Mouse (Mus musculus) MEL (cell line): ENCODE data around the gene Gm26920.

ENCODE experiments used
- CTCF ChIP-seq, 3 experiments: IDR thresholded peaks in 2 of 3; conservative IDR thresholded peaks in 1 of 3; 2 replicates each; pipeline ENCODE4 v1.5.1; 2011 to 2012; ENCODE audit warnings: low read length in 3 of 3, low read depth in 2 of 3, mild to moderate bottlenecking in 2 of 3, improper control_type of control experiment in 1 of 3, inconsistent platforms in 1 of 3, mixed read lengths in 1 of 3, moderate library complexity in 1 of 3; ENCODE audit not compliant: control insufficient read depth in 1 of 3, insufficient read depth in 1 of 3, poor library complexity in 1 of 3, severe bottlenecking in 1 of 3
- E2F4 ChIP-seq: IDR thresholded peaks from 2 replicates; pipeline ENCODE4 v1.6.1; 2011; ENCODE audit warnings: low read depth, low read length, improper control_type of control experiment, borderline replicate concordance
- EP300 ChIP-seq, 2 experiments: IDR thresholded peaks; 2 replicates each; pipeline ENCODE4 v1.6.1; 2011; ENCODE audit warnings: improper control_type of control experiment in 2 of 2, low read length in 2 of 2, low read depth in 1 of 2, mild to moderate bottlenecking in 1 of 2
- HCFC1 ChIP-seq: IDR thresholded peaks from 2 replicates; pipeline ENCODE4 v1.6.1; 2012; ENCODE audit warnings: low read depth, mild to moderate bottlenecking, inconsistent platforms, low read length, improper control_type of control experiment, moderate library complexity
- POLR2A ChIP-seq, 2 experiments: IDR thresholded peaks; 2 replicates each; pipeline ENCODE4 v1.6.1; 2011 to 2012; ENCODE audit warnings: low read length in 2 of 2, mild to moderate bottlenecking in 2 of 2, control low read depth in 1 of 2, improper control_type of control experiment in 1 of 2, low read depth in 1 of 2, moderate library complexity in 1 of 2; ENCODE audit not compliant: control insufficient read depth in 1 of 2, insufficient read depth in 1 of 2, poor library complexity in 1 of 2
- RAD21 ChIP-seq: IDR thresholded peaks from 2 replicates; pipeline ENCODE4 v1.6.1; 2011; ENCODE audit warnings: mild to moderate bottlenecking, low read depth, low read length, improper control_type of control experiment
- RCOR1 ChIP-seq: IDR thresholded peaks from 2 replicates; pipeline ENCODE4 v1.6.1; 2012; ENCODE audit warnings: low read depth, mild to moderate bottlenecking, inconsistent platforms, low read length, improper control_type of control experiment
- UBTF ChIP-seq: IDR thresholded peaks from 2 replicates; pipeline ENCODE4 v1.6.1; 2012; ENCODE audit warnings: low read depth, mild to moderate bottlenecking, inconsistent platforms, low read length, improper control_type of control experiment, moderate library complexity, borderline replicate concordance; ENCODE audit not compliant: insufficient read depth

DNA sequence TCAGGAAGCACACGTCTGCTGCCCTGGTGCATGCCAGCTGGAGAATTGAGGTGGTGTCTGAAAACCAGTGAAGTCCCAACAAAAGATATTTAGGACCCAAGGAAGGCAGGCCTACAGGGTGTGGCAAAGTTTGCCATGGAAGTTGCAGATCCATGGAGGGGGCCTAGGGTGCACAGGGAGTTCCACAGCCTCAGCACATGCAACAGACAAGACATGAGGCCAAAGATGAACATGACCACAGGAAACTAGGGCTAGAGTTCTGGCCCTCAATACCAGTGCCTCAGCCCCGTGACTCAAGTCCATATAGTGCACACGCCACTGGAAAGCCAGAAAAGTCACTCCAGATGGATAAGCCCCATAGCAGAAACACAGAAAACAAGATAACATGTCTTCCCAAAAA is 61.6 kb downstream of the Gm26920 start:
- TF ChIP-seq CTCF (IDR thresholded peaks at IDR 0.05 in 2 of 3, conservative IDR thresholded peaks at IDR 0.05 in 1 of 3; ENCODE audit: control insufficient read depth in 1 of 3, insufficient read depth in 1 of 3, low read depth in 2 of 3, low read length in 3 of 3, poor library complexity in 1 of 3, severe bottlenecking in 1 of 3) (no peak), POLR2A (IDR thresholded peaks at IDR 0.05; ENCODE audit: control insufficient read depth in 1 of 2, insufficient read depth in 1 of 2, low read depth in 1 of 2, low read length in 2 of 2, poor library complexity in 1 of 2) (no peak), E2F4 (no peak), HCFC1 (no peak), EP300 (IDR thresholded peaks at IDR 0.05; ENCODE audit: low read depth in 1 of 2, low read length in 2 of 2) (no peak), UBTF (no peak), RCOR1 (no peak), RAD21 (no peak)
